Mouse (Mus musculus) adrenal gland, adult 2 months (tissue): ENCODE measurements around the gene Olfr1295. TPM values are rescaled to one million over a fixed set of nuclear protein-coding genes. Genes with fewer than 3 reads are reported as not detected.

Experiments used
- DNase-seq: peaks from one replicate; pipeline ENCODE4 v3.0.0; 2021
- long read RNA-seq: library from polyadenylated mRNA; stranded (forward); transcript quantifications from one replicate; pipeline ENCODE4 v2.0.0, GENCODE M21; 2021
- polyA plus RNA-seq: library from polyadenylated mRNA; depleted of rRNA; stranded (reverse); fragments of >200 nt; gene quantifications from 2 replicates; pipeline ENCODE4 v1.2.3, GENCODE M21; 2012; rRNA removed
- total RNA-seq, 2 experiments: library from RNA; stranded (reverse); gene quantifications; 2 replicates each; pipeline ENCODE4 v1.2.3; 2021

Olfr1295 gene
- total RNA-seq (not detected), polyA plus RNA-seq (not detected in 2 replicates)
- long read RNA-seq, result 0 reads

DNA sequence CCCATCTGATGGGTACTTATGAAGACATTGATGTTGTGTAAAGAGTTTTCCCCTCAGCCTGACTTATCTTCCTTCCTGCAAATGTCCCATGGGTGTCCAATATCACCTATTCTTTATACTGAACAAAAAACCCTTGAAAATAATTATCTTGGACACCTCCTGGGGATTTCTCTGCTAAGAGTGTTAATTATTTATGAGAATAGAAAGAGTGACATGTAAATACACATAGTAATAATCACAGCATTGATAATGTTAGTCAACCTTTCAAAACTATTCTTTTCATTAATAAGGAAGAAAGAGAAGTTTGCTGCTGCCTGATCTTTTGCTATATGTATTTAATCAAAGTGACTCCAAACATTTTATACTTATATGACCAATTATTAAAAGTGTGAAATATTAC lies at the start of gene Olfr1295:
Olfr1295 (minus strand) TSS at position 101 of the 400 bp plus-strand sequence.
- DNase-seq, result no peak

DNA sequence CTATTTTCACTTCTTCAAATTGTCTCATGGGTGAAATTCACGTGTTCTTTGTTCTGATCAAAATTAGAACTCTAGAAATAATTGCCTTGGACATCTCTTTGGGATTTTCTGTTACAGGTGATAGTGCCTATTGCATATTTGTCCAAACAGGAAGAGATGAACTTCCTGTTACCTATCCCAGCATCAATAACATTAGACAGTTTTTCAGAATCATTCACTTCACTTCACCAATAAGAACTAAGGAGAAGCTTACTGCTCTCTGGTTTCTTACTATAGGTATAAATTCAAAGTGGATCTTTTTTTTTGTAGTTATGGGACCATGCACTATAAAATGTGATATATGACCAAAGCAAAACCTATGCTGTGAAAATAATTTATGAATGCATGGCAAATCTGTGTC lies 29.3 kb downstream of the Olfr1295 start, which contains the start of gene Olfr1294:
Olfr1294 (minus strand) TSS at position 101 of the 400 bp plus-strand sequence.
- no peak for DNase-seq

DNA sequence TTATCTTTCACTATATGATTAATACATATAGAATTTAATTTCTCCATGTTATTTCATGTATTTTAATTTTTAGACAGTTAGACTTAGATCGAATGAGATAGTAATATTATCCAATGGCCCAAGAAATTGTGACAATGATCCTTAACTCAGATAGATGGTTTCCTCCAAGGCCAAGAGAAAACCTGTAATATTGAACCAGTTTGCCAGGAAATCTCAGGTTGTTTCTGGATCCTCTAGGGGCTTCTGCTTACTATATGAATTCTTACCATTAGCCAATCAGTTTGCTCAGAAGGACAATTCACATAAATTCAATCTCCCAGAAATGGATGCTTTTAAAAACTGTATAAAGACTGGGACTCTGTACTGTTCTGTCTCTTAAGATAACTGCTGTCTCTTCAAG lies 44.6 kb downstream of the Olfr1295 start, which contains the start of gene Olfr1293-ps:
Olfr1293-ps (plus strand) TSS at position 301 of the 400 bp plus-strand sequence.
- no peak for DNase-seq

GRCm38 (mm10) chr2:111517451-111517850 lies 52.0 kb downstream of the Olfr1295 start:
- no peak for DNase-seq

Other genes starting within 250 kb of the Olfr1295 start
- not detected for gene Olfr1281, start 243.2 kb downstream of the Olfr1295 start, total RNA-seq
- not detected in 2 replicates for gene Olfr1281, start 243.2 kb downstream of the Olfr1295 start, polyA plus RNA-seq
- gene Olfr1282, start 233.6 kb downstream of the Olfr1295 start, total RNA-seq, result not detected
- gene Olfr1282, start 233.6 kb downstream of the Olfr1295 start, polyA plus RNA-seq, result not detected in 2 replicates
- gene Olfr1283, start 202.9 kb downstream of the Olfr1295 start, total RNA-seq, result not detected
- not detected in 2 replicates for gene Olfr1283, start 202.9 kb downstream of the Olfr1295 start, polyA plus RNA-seq
- not detected for gene Olfr1284, start 194.2 kb downstream of the Olfr1295 start, total RNA-seq
- gene Olfr1284, start 194.2 kb downstream of the Olfr1295 start, polyA plus RNA-seq, result not detected in 2 replicates
- not detected for gene Olfr1286, start 146.6 kb downstream of the Olfr1295 start, total RNA-seq
- gene Olfr1286, start 146.6 kb downstream of the Olfr1295 start, polyA plus RNA-seq, result not detected in 2 replicates
- not detected for gene Olfr1287, start 120.5 kb downstream of the Olfr1295 start, total RNA-seq
- not detected in 2 replicates for gene Olfr1287, start 120.5 kb downstream of the Olfr1295 start, polyA plus RNA-seq
- gene Olfr1288, start 95.6 kb downstream of the Olfr1295 start, total RNA-seq, result not detected
- not detected in 2 replicates for gene Olfr1288, start 95.6 kb downstream of the Olfr1295 start, polyA plus RNA-seq
- gene Olfr1289, start 88.9 kb downstream of the Olfr1295 start, total RNA-seq, result not detected
- not detected in 2 replicates for gene Olfr1289, start 88.9 kb downstream of the Olfr1295 start, polyA plus RNA-seq
- gene Olfr1290, start 75.9 kb downstream of the Olfr1295 start, total RNA-seq, result not detected
- gene Olfr1290, start 75.9 kb downstream of the Olfr1295 start, polyA plus RNA-seq, result not detected in 2 replicates
- not detected for gene Olfr1291-ps1, start 72.5 kb downstream of the Olfr1295 start, total RNA-seq
- not detected in 2 replicates for gene Olfr1291-ps1, start 72.5 kb downstream of the Olfr1295 start, polyA plus RNA-seq
- not detected for gene Olfr1293-ps, start 44.5 kb downstream of the Olfr1295 start, total RNA-seq
- not detected in 2 replicates for gene Olfr1293-ps, start 44.5 kb downstream of the Olfr1295 start, polyA plus RNA-seq
- gene Olfr1294, start 29.4 kb downstream of the Olfr1295 start, total RNA-seq, result not detected
- not detected in 2 replicates for gene Olfr1294, start 29.4 kb downstream of the Olfr1295 start, polyA plus RNA-seq
- gene Olfr1297, start 56.8 kb upstream of the Olfr1295 start, total RNA-seq, result not detected
- gene Olfr1297, start 56.8 kb upstream of the Olfr1295 start, polyA plus RNA-seq, result not detected in 2 replicates
- not detected for gene Olfr1298, start 79.5 kb upstream of the Olfr1295 start, total RNA-seq
- not detected in 2 replicates for gene Olfr1298, start 79.5 kb upstream of the Olfr1295 start, polyA plus RNA-seq
- gene Olfr1299, start 91.7 kb upstream of the Olfr1295 start, total RNA-seq, result not detected
- gene Olfr1299, start 91.7 kb upstream of the Olfr1295 start, polyA plus RNA-seq, result not detected in 2 replicates
- gene Olfr1301, start 181.3 kb upstream of the Olfr1295 start, total RNA-seq, result not detected
- not detected in 2 replicates for gene Olfr1301, start 181.3 kb upstream of the Olfr1295 start, polyA plus RNA-seq
- not detected for gene Olfr1302, start 207.7 kb upstream of the Olfr1295 start, total RNA-seq
- not detected in 2 replicates for gene Olfr1302, start 207.7 kb upstream of the Olfr1295 start, polyA plus RNA-seq